Mouse (Mus musculus) large intestine, adult 2 months (tissue): Measurements from ENCODE around the gene Stx1a. TPM values are rescaled to one million over a fixed set of nuclear protein-coding genes. Genes with fewer than 3 reads are reported as not detected.
"Not testable (repeated sequence)": the region's sequence is repeated elsewhere in the genome, so short reads cannot be mapped to it uniquely, and the experiment has no call there.

Source experiments
- DNase-seq: peaks from one replicate; pipeline ENCODE4 v3.0.0-alpha.2; 2012; ENCODE audit warnings: low read depth, low spot score
- WGBS: fragments of 180-500 bp; shearing (Covaris S2); methylation state at CpG from one replicate; pipeline ENCODE4 v1.1.7; 2018; 5-methylcytosine and 5-hydroxymethylcytosine counted together
- polyA plus RNA-seq: library from polyadenylated mRNA; depleted of rRNA; stranded (reverse); fragments of >200 nt; gene quantifications from 2 replicates; pipeline ENCODE4 v1.2.3, GENCODE M21; 2012

Gene Stx1a
- polyA plus RNA-seq, 1 experiment: 6.8 TPM

DNA sequence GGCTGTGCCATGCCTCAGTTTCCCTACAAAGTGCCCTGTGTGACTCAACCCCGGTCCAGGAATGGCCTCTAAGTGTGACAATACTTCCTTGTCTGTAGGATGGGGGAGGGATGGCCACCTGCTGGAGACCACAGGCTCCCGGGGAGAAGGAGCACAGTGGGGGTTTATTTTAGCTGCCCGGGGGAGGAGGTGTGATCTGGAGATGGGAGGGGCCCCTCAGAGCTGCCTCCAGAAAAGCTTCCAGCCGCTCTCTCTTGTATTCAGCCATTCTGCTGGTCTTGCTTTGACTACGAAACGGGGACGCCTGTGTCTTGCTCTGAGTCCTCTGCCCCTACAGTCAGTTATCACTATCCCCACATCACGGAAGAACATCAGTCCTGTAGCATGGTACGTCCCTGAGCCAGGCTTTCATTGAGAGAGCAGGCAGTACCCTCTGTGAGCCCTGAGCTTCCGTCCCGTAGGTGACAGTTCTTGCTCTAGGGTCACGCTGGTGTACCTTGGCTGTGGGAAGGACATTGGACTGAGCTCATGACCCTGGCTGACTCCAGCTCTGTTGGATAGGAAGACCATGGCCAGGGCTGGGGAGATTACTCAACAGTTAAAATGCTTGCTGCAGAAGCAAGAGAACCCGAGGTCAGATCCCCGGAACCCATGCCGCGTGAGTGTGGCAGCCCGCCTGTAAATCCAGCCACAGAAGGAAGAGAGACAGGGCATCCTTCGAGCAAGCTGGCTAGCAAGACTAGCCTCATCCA, 12.5 kb downstream of the Stx1a start:
- WGBS: 78% methylated on average over 18 of the region's 18 CpGs
- no peak for DNase-seq

GRCm38 (mm10) chr5:135037946-135038345, 14.7 kb downstream of the Stx1a start:
- no peak for DNase-seq
- WGBS: 58% methylated on average over 3 of the region's 3 CpGs

- DNase-seq: no peak
- 89% methylated on average over 9 of the region's 9 CpGs for WGBS
Observed at GRCm38 (mm10) chr5:135039541-135039940, 16.3 kb downstream of the Stx1a start.

DNA sequence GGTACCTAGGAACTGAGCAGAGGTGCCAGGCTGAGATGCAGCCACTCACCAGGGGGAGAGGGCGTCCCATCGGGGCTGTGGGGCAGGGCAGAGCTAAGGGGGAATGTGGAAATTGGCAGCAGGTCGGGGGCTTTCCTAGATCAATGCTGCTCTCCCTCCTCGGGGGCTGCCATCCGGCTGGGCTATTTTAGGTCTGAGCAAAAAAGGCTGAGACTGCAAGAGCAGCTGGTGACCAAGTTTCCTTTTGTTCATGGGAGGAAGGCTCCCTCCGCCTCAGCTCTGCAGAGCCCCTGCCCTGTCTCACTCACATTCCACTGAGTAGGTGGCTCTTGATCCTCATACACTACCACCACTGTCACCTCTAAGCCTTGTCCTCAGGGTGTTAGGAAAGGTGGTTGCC, 16.8 kb downstream of the Stx1a start:
- WGBS: 58% methylated on average over 6 of the region's 6 CpGs
- DNase-seq: no peak

- 54% methylated on average over 11 of the region's 11 CpGs for WGBS
- no peak for DNase-seq
Observed at GRCm38 (mm10) chr5:135040777-135041176, 17.5 kb downstream of the Stx1a start.

GRCm38 (mm10) chr5:135042105-135042788, 19.0 kb downstream of the Stx1a start:
- 71% methylated on average over 21 of the region's 21 CpGs for WGBS
- DNase-seq: no peak

- no peak for DNase-seq
- WGBS: 94% methylated on average over 3 of the region's 3 CpGs
Observed at GRCm38 (mm10) chr5:135044575-135044974, 21.3 kb downstream of the Stx1a start.

DNA sequence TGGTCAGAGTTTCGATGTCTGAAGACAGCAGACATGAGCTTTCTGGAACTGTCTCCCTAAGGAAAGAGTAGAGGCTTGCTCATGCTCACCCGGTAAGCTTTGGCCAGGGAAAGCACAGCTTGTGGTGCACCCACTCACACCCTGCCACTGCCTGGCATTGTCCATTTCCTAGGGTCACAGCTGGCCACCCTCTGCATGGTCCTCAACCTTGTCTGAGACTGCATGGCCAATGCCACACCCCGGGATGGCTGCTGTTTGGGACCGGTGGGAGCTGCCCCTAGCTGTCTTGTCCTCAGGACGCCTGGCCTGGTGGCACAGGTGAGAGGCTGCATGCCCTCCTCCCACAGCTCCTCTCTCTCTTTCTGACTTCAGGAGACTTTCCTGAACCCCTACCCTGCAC, 25.3 kb downstream of the Stx1a start:
- 92% methylated on average over 5 of the region's 5 CpGs for WGBS
- no peak for DNase-seq

GRCm38 (mm10) chr5:135049268-135049667, 26.0 kb downstream of the Stx1a start:
- WGBS: 92% methylated on average over 6 of the region's 6 CpGs
- not testable (repeated sequence) for DNase-seq

GRCm38 (mm10) chr5:135053356-135053755, 30.1 kb downstream of the Stx1a start:
- no peak for DNase-seq
- 94% methylated on average over 12 of the region's 12 CpGs for WGBS

- peak; percentile 81 for DNase-seq
- WGBS: under 1% methylated on average over 52 of the region's 52 CpGs
Observed at GRCm38 (mm10) chr5:135063629-135064381, 40.5 kb downstream of the Stx1a start, which contains the start of gene Dnajc30. Dnajc30 (plus strand) TSS chr5:135064202.

DNA sequence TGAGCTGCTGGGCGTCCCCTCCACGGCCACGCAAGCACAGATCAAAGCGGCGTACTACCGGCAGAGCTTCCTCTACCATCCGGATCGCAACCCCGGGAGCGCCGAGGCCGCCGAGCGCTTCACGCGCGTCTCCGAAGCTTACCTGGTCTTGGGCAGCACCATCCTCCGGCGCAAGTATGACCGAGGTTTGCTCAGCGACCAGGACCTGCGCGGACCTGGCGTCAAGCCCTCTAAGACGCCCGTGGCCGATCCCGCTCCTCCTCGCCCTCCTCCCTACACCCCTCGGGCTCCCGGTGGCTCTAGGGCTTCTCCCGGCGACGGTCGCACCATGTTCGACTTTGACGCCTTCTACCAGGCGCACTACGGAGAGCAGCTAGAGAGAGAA, 41.1 kb downstream of the Stx1a start:
- no peak for DNase-seq
- whole genome bisulfite sequencing: under 1% methylated on average over 40 of the region's 40 CpGs

GRCm38 (mm10) chr5:135064909-135065446, 41.7 kb downstream of the Stx1a start, which contains the start of gene Bud23:
Bud23 (minus strand) TSS chr5:135064959.
- DNase-seq: not testable (repeated sequence)
- 59% methylated on average over 9 of the region's 9 CpGs for WGBS

- WGBS: 94% methylated on average over 3 of the region's 3 CpGs
- no peak for DNase-seq
Observed at GRCm38 (mm10) chr5:135066008-135066407, 42.7 kb downstream of the Stx1a start.

DNA sequence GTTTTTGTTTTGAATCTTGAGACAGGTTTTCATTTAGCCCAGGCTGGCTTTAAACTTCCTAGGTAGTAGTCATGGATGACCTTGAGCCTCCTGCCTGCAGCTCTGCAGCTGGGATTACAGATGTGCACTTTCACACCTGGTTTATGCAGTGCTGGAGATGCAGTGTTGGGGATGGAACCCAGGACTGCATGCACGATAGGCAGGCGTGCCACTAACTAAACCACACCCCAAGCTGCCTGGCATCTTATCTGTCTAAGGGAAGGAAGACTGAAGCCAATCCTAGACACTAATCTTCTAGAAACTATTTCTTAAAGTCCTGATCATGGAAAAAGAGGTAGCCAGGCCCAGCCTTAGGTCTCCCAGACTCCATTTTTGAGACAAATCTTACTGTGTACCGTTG, 47.2 kb downstream of the Stx1a start:
- WGBS: 76% methylated on average over 3 of the region's 3 CpGs
- DNase-seq: no peak

DNA sequence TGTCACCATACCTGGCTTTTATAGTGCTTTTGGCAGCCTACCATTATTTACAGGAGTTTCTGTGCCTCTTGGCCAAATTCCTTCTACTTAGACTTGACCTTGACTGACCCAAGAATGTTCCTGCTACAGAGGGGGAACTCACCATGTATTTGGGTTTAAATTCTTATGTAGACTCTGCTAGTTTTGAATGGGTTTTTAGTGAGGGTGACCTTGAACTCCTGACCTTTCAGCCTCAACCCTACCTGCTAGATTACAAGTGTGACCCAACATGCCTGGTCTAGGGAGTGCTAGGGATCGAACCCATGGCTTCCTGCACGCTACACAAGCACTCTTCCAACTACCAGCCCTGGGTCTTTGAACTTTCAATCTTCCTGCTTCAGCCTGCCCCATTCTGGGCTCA, 48.8 kb downstream of the Stx1a start:
- 95% methylated on average over 2 of the region's 2 CpGs for WGBS
- DNase-seq: no peak

GRCm38 (mm10) chr5:135072720-135073119, 49.4 kb downstream of the Stx1a start:
- DNase-seq: no peak
- WGBS: 80% methylated on average over 6 of the region's 6 CpGs

- WGBS: 65% methylated on average over 26 of the region's 26 CpGs
- no peak for DNase-seq
Observed at GRCm38 (mm10) chr5:135073349-135074150, 50.3 kb downstream of the Stx1a start.

DNA sequence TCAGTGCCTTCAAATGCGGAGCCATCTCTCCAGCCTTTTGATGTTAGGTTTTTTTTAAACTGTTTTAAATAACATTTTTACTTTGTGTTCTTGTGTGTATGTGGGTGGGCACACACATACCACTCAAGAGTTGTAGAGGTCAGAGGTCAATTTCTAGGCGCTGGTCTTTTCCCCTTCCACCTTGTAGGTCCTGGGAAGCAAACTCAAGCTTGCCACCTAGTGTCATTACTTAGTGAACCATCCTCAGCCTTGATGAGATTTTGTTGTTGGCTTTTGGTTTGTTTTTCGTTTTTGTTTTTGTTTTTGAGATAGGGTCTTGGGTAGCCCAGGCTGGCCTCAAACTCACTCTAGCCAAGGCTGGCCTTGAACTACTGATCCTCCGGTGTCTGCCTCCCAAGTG, 52.4 kb downstream of the Stx1a start:
- 71% methylated on average over 4 of the region's 4 CpGs for WGBS
- no peak for DNase-seq
